Mouse (Mus musculus) ES-E14 (cell line): Measurements from ENCODE around the gene Spef2. TPM values are rescaled to one million over a fixed set of nuclear protein-coding genes. Genes with fewer than 3 reads are reported as not detected.

Experiments used
- DNase-seq: peaks from one replicate; pipeline ENCODE4 v3.0.0-alpha.2; 2013; ENCODE audit warnings: low read depth, low spot score
- H3K27ac ChIP-seq: 2 replicates; pipeline ENCODE4 v1.5.1; 2012; ENCODE audit warnings: low read depth, mild to moderate bottlenecking, low read length, moderate library complexity, mixed read lengths; ENCODE audit not compliant: poor library complexity, insufficient read depth, severe bottlenecking
- H3K36me3 ChIP-seq: 2 replicates; pipeline ENCODE4 v1.6.1; 2012; ENCODE audit warnings: mild to moderate bottlenecking, low read length, moderate library complexity, mixed read lengths; ENCODE audit not compliant: control insufficient read depth, poor library complexity, insufficient read depth, severe bottlenecking
- H3K4me1 ChIP-seq, 2 experiments: fragments of 150-350 bp in 1 of 2; sonication (generic) in 1 of 2; 2 replicates each; pipeline ENCODE4 v1.6.1; 2012; ENCODE audit warnings: low read length in 2 of 2, mild to moderate bottlenecking in 1 of 2, mixed read lengths in 1 of 2; ENCODE audit not compliant: control insufficient read depth in 2 of 2, insufficient read depth in 2 of 2, poor library complexity in 1 of 2
- H3K4me3 ChIP-seq, 2 experiments: fragments of 150-350 bp in 1 of 2; sonication (generic) in 1 of 2; 2 replicates each; pipeline ENCODE4 v1.5.1; 2012; ENCODE audit warnings: low read length in 2 of 2, low read depth in 1 of 2, mild to moderate bottlenecking in 1 of 2, mixed read lengths in 1 of 2; ENCODE audit not compliant: insufficient read depth in 1 of 2, poor library complexity in 1 of 2, severe bottlenecking in 1 of 2
- H3K9ac ChIP-seq: 2 replicates; pipeline ENCODE4 v1.6.1; 2012; ENCODE audit warnings: low read depth, mild to moderate bottlenecking, low read length, mixed read lengths; ENCODE audit not compliant: poor library complexity, insufficient read depth, severe bottlenecking
- H3K9me3 ChIP-seq: fragments of 150-350 bp; sonication (generic); 2 replicates; pipeline ENCODE4 v1.6.1; 2012; ENCODE audit warnings: low read depth, mild to moderate bottlenecking, low read length; ENCODE audit not compliant: control insufficient read depth, insufficient read depth
- CHD2 ChIP-seq: IDR thresholded peaks from 2 replicates; pipeline ENCODE4 v1.6.1; 2014; ENCODE audit warnings: mild to moderate bottlenecking, low read depth, low read length, inconsistent platforms
- HCFC1 ChIP-seq: IDR thresholded peaks from 2 replicates; pipeline ENCODE4 v1.6.1; 2012; ENCODE audit warnings: low read length, inconsistent platforms, borderline replicate concordance; ENCODE audit not compliant: insufficient read depth
- MAFK ChIP-seq: IDR thresholded peaks from 2 replicates; pipeline ENCODE4 v1.6.1; 2014; ENCODE audit warnings: mild to moderate bottlenecking, low read depth, low read length, inconsistent platforms; ENCODE audit not compliant: insufficient read depth
- ZC3H11A ChIP-seq: IDR thresholded peaks from 2 replicates; pipeline ENCODE4 v1.6.1; 2012; ENCODE audit warnings: low read depth, mild to moderate bottlenecking, inconsistent platforms, low read length, borderline replicate concordance
- ZNF384 ChIP-seq: IDR thresholded peaks from 2 replicates; pipeline ENCODE4 v1.6.1; 2012; ENCODE audit warnings: low read depth, low read length, inconsistent platforms
- in situ Hi-C, 2 experiments: fragments of 600-800 bp; cut with MboI; formaldehyde crosslinking; loops; one replicate each; pipeline ENCODE4 v1.15.1; 2025; ENCODE audit warnings: low sequenced_read_pairs in 2 of 2, inconsistent platforms in 1 of 2; ENCODE audit not compliant: unreplicated experiment in 2 of 2
- total RNA-seq: library from RNA; depleted of rRNA; stranded (reverse); fragments of 300-350 nt; gene quantifications from 2 replicates; pipeline ENCODE4 v1.2.3, GENCODE M21; 2012

The Spef2 gene
- total RNA-seq, 1 experiment: 0.31 TPM

DNA sequence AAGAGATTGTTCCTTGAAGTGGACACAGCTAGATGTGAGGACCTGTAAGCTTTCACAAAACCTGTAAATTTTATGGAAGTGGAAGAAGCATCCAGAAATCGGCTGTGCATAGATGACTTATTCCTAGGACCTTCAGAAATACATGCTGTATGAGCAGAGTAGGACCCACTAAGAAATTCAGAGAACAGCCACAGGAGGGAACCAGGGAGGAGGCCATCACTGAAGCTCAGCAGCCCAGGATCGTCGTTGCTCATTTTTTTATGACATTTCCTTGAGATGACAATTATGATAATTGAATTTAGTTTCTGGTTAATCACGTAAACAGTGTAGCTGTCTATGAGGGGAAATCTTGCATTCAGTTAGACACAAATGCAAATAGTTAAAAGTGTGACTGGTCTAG is 171.4 kb downstream of the Spef2 start:
- H3K9ac ChIP-seq: no peak overlapping the region
- in situ Hi-C loops: no loop called here
- no peak overlapping the region for H3K27ac ChIP-seq
- H3K9me3 ChIP-seq: no peaks in the 10 kb centered on the region
- H3K4me1 ChIP-seq: no peaks in the 10 kb centered on the region
- H3K4me3 ChIP-seq: no peak overlapping the region
- no peak for DNase-seq
- no peaks in the 10 kb centered on the region for H3K36me3 ChIP-seq
- no peak for TF ChIP-seq HCFC1
- TF ChIP-seq ZNF384: no peak
- TF ChIP-seq MAFK: no peak
- TF ChIP-seq ZC3H11A: no peak

DNA sequence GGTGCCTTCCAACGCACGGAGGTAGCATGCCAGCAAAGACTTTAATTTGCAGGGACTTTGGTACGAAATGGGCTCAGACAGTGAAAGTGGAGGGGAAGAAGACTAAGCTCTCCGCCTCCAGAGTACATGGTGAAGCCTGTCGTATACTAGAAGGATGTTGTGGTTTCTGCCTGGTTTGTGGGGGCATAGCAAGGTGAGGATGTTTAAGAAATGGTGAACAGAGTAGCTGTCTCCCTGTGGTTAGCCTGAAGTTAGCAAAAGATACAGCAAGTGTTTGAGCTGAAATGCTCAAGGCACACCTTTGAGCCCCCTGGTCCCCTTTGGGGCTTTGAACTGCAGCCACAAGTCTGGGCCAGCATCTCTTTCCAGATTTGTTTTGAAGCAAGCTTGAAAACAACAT is 173.9 kb downstream of the Spef2 start:
- H3K9ac ChIP-seq: no peak overlapping the region
- H3K4me1 ChIP-seq: no peaks in the 10 kb centered on the region
- TF ChIP-seq MAFK: no peak
- TF ChIP-seq ZNF384: no peak
- TF ChIP-seq HCFC1: no peak
- no peak for TF ChIP-seq ZC3H11A
- no peak for TF ChIP-seq CHD2
- no peak for DNase-seq
- H3K4me3 ChIP-seq: no peak overlapping the region
- H3K9me3 ChIP-seq: no peaks in the 10 kb centered on the region
- H3K36me3 ChIP-seq: no peaks in the 10 kb centered on the region
- in situ Hi-C loops: no loop called here
- H3K27ac ChIP-seq: no peak overlapping the region

DNA sequence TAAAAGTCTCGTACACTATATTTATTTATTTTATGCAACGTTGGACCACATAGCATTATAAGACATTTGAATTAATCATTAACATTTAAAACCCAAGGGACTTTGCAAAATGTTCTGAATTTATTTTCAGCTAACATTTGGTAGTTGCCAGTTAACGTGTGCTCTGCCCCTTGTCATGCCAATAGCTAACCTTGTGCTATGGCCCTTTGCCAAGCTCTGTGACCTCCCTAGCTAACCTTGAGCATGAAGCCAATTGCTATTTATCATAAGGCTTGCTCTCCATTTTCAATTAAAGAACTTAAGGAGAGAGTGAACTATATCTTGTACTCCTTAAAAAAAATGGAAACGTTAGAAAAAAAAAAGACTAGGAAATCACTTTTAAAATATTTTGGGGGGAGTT is 175.3 kb downstream of the Spef2 start:
- in situ Hi-C loops: no loop called here
- no peak for TF ChIP-seq HCFC1
- no peak for TF ChIP-seq MAFK
- no peak for TF ChIP-seq CHD2
- TF ChIP-seq ZNF384: no peak
- TF ChIP-seq ZC3H11A: no peak
- no peaks in the 10 kb centered on the region for H3K9me3 ChIP-seq
- no peak overlapping the region for H3K4me3 ChIP-seq
- no peaks in the 10 kb centered on the region for H3K36me3 ChIP-seq
- DNase-seq: no peak
- no peak overlapping the region for H3K27ac ChIP-seq
- H3K9ac ChIP-seq: no peak overlapping the region
- no peaks in the 10 kb centered on the region for H3K4me1 ChIP-seq

GRCm38 (mm10) chr15:9572664-9573063 is 176.0 kb downstream of the Spef2 start:
- H3K4me3 ChIP-seq: no peak overlapping the region
- no peaks in the 10 kb centered on the region for H3K9me3 ChIP-seq
- in situ Hi-C loops: no loop called here
- H3K36me3 ChIP-seq: no peaks in the 10 kb centered on the region
- H3K9ac ChIP-seq: no peak overlapping the region
- TF ChIP-seq CHD2: no peak
- no peak for TF ChIP-seq MAFK
- TF ChIP-seq HCFC1: no peak
- no peak for TF ChIP-seq ZNF384
- no peak for TF ChIP-seq ZC3H11A
- no peak overlapping the region for H3K27ac ChIP-seq
- H3K4me1 ChIP-seq: no peaks in the 10 kb centered on the region
- no peak for DNase-seq

DNA sequence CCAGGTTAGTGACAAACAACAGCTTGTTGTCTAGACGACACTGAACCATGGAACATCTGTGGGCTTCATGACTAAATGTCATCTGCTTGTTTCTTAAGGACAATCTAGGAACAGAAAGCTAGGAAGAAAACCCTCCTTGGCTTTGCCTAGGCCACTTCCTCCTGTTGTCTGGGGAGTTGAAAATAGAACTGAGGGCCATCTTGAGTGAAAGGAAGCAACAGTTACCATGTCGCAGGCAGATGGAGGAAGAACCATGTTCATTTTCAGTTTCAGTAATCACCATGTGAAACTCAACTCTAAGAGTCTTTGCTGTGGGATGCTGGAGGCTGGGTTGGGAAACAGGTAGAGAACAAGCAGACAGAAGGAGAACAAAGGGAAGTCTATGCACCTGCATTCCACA is 176.8 kb downstream of the Spef2 start:
- DNase-seq: no peak
- no peak for TF ChIP-seq MAFK
- TF ChIP-seq ZC3H11A: no peak
- no peak for TF ChIP-seq ZNF384
- TF ChIP-seq CHD2: no peak
- no peak for TF ChIP-seq HCFC1
- no peaks in the 10 kb centered on the region for H3K9me3 ChIP-seq
- H3K36me3 ChIP-seq: no peaks in the 10 kb centered on the region
- H3K4me1 ChIP-seq: no peaks in the 10 kb centered on the region
- no peak overlapping the region for H3K9ac ChIP-seq
- H3K27ac ChIP-seq: no peak overlapping the region
- H3K4me3 ChIP-seq: no peak overlapping the region
- in situ Hi-C loops: no loop called here
